Mouse (Mus musculus) layer of hippocampus, postnatal 14 days (tissue): ENCODE results near the gene Lilrb4a. TPM values are rescaled to one million over a fixed set of nuclear protein-coding genes. Genes with fewer than 3 reads are reported as not detected.
"Not testable (repeated sequence)": the region's sequence is repeated elsewhere in the genome, so short reads cannot be mapped to it uniquely, and the experiment has no call there.

Source experiments
- DNase-seq, 2 experiments: peaks; one replicate each; pipeline ENCODE4 v3.0.0; 2021 to 2022; ENCODE audit warnings: low spot score in 2 of 2, mixed read lengths in 1 of 2
- long read RNA-seq, 2 experiments: library from polyadenylated mRNA; stranded (forward); transcript quantifications; one replicate each; pipeline ENCODE4 v2.0.0; 2021
- total RNA-seq, 2 experiments: library from RNA; stranded (reverse); gene quantifications; 2 replicates each; pipeline ENCODE4 v1.2.3; 2021

The Lilrb4a gene
- total RNA-seq = not detected
- long read RNA-seq, experiment 1 = 0 reads
- long read RNA-seq, experiment 2, partial matches to known transcripts = 0 of 1 reads
- long read RNA-seq, experiment 2, other reads (novel, unspliced or antisense) = 1 of 1 reads

DNA sequence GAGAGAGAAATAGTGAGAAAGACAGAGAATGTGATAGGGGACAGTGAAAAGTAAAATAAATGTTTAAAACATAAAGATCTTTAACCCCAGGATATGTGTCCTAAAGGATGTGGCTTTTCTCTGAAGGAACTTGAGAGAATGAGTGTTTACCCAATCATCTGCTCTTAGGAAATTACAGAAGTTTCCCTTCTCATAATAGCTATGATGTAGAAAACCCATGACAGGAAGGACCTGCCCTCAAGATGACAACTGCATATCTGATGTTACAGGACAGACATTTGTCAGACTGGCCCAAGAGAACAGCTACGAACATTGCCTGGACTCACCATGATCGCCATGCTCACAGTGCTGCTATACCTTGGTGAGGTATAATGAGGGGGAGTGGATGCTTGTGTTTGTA lies at the start of gene Lilrb4a:
Gene Lilrb4a (plus strand): TSS at position 266 of the 400 bp plus-strand sequence.
- not testable (repeated sequence) for DNase-seq

DNA sequence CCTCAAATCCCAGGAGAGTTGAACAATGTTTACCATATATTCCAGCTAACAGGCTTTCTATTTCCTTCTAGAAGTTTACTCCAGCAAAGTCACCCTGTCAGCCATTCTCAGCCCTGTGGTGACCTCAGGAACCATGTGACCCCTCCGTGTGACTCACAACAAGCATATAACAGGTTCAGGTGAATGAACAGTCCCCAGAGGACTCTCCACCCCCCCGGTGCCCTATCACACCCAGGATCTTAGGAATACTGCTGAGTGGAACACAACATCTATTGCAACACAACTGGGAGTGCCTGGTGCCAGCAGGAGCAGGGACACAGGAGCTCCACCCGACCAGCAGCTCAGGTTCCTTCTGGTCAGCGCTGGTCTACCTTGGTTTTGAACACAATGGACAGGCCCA lies 39.1 kb upstream of the Lilrb4a start:
- DNase-seq = no peak

DNA sequence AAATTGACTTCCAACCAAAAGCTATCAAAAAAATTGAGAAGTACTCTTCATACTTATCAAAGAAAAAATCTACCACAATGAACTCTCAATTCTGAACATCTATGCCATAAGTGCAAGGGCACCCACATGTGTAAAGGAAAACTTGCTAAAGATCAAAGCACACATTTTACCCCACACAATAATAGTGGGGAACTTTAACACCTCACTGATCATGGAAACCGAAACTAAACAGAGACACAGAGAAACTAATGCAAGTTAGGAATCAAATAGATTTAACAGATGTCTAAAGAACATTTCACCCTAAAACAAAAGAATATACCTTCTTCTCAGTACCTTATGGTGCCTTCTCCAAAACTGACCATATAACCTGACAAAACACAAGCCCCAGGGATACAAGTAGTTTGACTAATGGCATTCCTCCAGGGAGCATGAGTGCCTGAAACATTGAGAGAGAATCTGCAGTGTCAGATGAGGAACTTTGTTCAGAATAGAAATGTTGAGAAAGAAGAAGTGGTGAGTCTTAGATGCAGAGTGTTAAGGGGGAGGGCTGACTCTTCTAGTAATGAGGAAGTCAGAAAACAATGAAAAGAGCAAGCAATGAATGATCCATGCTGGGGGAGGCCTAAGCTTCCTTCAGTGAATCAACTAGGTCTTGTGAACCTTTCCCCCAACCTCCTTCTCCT lies 37.0 kb upstream of the Lilrb4a start:
- DNase-seq = peak in 1 of 2 experiments; percentile 10

DNA sequence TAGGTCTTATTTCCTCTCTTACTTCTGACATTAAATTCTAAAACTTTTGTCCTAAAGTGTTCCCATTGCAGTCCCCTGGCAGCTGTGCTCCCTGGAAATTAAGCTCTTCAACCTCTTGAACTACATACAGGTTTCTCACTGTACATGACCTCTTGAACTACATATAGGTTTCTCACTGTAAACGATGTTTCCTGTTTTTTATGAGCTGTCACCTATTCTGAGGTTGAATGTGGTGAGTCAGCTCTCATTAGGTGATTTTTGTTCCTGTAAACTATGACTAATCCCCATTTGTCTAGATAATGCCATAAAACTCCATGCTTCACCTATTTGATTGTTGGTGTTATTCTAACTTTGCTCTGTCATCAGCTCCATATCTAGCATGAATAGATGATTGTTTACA lies 36.4 kb upstream of the Lilrb4a start:
- DNase-seq = no peak

DNA sequence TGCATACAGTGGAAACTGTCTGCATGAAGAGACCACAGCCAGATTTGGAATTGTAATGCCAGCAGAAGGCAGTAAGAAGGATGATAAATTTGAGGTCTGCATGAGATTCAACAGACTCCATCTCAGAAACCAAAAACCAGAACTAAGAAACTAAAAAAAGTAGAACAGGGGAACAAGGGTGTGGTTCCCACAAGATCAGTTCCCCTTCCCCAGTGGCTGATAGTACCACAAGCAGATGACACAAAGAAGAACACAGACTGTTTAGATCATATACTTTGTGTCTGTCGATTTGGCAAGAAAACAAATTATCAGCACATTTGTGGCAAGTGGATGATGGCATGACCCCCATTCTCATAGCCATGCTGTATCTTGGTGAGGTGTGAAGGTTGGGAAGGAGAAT lies 35.0 kb upstream of the Lilrb4a start:
- DNase-seq = no peak

DNA sequence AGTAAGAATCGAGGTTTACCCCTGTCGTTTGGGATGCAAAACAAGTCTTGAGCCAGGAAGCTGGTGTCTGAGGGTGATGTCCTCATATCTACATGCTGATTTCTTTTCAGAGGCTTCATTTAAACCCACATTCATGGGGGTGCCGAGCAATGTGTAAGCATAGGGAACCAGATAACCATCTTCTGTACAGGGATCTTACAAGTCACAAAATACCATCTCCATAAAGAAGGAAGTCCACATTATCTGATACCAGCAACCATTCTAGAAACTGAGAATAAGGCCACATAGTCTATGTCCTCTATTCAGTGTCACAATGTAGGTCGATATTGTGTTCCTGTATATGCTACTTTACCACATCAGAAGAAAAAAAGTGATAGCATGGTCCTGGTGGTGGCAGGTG lies 34.4 kb upstream of the Lilrb4a start:
- no peak for DNase-seq

DNA sequence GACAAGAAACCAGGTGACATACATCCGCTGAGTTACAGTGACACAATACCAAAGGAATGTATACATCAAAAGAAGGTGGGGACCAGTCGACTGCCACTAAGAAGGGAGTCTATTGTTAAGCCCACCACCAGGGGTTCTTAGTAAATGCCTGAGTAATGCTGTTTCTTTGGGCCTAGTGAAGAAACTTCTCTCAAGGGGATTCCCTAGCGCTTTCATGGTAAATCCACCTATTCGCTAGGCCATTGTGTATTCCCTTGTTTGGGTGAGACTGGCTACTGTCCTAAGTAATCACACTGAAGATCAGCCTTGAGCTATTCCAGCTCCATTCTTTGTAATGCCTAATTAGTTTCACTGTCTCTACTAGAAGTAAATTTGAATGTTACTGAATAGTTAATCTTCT lies 27.0 kb upstream of the Lilrb4a start:
- not testable (repeated sequence) for DNase-seq

DNA sequence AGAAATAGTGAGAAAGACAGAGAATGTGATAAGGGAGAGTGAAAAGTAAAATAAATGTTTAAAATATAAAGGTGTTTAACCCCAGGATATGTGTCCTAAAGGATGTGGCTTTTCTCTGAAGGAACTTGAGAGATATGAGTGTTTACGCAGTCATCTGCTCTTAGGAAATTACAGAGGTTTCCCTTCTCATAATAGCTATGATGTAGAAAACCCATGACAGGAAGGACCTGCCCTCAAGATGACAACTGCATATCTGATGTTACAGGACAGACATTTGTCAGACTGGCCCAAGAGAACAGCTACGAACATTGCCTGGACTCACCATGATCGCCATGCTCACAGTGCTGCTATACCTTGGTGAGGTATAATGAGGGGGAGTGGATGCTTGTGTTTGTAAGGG lies 10.4 kb upstream of the Lilrb4a start, which contains the start of the genes Gm49339 and Lilr4b:
Gene Gm49339 (plus strand): TSS at position 216 of the 400 bp plus-strand sequence.
Gene Lilr4b (plus strand): TSS at position 236 of the 400 bp plus-strand sequence.
- not testable (repeated sequence) for DNase-seq

DNA sequence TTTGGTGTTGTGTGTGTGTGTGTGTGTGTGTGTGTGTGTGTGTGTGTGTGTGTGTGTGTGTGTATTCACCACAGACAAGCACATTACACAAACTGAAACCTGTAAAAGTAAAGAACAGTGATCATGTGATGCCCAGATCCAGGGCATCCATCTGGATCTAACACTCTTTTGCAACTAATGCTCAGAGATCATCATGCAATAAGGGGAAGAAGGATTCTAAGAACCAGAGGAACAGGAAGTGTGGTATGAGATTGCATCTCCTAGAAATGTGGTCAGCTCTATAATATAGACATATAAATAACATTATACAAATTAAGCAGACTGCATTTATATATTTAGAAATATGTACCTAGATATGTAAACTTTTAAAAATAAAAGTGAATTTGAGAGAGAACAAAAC lies 29.3 kb downstream of the Lilrb4a start:
- no peak for DNase-seq

DNA sequence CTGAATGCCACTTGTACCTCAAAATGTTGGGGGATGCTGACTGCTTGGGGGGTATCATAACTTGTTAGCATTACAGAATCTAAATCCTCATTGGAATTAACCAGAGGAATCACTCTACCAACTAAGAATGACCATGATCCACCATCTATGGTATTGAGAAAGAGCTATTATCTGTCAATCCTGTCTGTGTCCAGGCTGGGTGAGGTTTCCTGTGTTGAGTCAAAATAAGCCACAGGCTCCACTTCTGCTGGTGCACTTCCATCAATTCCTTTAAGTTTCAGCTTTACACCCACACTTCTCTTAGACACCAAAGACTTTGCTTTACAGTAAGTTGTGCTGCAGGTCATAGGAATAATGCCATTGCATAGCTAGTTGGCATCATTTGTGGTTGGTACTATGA lies 30.7 kb downstream of the Lilrb4a start:
- no peak for DNase-seq

DNA sequence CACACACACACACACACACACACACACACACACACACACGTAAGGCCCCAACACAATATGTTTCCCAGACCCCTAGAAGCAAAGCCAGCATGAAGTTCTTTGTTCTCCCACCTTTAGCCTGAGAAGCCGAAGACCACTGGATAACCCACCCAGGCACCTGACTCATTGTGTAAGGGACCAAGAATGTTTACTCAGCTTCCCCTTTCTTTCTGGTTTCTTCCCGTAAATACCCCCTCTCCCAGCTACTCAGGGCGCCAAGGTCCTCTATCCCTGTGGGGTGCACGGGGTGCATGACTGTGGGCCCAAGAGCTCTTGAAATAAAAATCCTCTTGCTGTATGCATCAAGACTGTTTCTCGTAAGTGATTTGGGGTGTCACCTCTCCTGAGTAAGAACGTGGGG lies 35.3 kb downstream of the Lilrb4a start:
- no peak for DNase-seq

DNA sequence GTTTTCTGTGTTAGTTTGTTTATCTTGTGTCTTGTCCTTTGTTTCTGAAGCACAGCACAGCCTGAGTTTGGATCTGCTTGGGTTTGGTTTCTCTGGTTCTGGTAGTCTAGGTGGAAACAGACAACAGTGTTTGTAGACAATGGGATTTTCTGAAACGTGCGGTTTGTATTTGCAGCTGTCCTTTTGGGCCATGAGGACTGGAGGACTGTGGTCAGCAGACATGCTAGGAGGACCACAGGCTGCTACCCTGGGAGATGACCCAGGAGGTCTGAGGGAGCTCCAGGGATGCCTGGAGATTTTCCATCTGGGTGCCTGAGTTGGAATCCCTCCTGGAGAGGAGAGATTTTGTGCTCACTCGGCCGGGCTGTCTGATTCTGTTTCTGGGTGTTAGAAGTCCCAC lies 35.9 kb downstream of the Lilrb4a start:
- DNase-seq = no peak

DNA sequence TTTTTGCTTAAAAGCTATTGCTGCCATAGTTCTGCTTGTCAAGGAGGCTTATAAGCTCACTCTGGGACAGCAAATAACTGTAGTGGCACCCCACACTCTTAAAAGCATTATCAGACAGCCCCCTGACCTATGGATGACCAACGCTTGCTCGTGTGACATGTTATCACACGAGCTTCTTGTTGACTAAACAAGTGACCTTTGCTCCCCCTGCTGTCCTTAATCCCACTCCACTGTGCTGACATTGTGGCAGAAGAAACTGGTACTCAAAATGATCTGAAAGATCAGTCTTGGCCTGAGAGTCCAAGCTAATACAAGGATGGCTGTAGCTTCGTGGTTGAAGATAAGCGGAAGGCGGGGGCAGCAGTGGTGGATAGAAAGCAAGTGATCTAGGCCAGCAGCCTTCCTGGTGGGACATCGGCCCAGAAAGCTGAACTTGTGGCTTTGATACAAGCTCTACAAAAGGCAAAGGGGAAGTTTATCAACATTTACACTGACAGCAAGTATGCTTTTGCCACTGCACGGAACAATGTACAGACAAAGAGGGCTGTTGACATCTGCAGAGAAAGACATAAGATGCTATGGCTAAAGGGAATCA lies 38.2 kb downstream of the Lilrb4a start:
- DNase-seq = no peak

DNA sequence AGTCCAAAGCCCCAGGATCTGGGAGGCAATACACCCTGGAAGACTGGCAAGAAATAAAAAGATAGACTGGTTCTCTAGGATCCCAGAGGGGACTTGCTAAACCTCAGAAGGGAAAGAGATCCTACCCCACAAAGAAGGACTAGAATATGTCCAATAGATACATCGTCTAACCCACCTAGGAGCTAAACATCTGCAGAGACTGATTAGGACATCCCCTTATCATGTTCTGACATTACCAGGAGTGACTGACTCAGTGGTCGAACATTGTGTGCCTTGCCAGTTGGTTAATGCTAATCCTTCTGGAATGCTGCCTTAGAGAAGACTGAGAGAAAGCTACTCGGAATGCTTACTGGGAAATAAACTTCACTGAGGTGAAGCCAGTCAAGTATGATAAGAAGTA lies 38.7 kb downstream of the Lilrb4a start:
- no peak for DNase-seq

DNA sequence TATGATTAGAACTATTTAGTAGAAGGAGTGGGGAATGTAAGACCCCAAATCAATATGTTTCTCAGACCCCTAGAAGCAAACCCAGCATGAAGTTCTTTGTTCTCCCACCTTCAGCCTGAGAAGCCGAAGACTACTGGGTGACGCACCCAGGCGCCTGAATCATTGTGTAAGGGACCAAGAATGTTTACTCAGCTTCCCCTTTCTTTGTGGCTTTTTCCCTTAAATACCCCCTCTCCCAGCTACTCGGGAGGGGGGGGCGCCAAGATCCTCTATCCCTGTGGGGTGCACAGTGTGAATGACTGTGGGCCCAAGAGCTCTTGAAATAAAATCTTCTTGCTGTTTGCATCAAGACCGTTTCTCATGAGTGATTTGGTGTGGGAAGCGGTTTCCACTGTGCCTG lies 40.1 kb downstream of the Lilrb4a start:
- DNase-seq = no peak

Other genes with a start within 250 kb of the Lilrb4a start
- gene Gm49339, start 10.3 kb upstream of the Lilrb4a start, total RNA-seq = under 1 TPM in 1 of 2 experiments, not detected in 1; 0.28 TPM
- under 1 TPM in 1 of 2 experiments, not detected in 1; 0.25 TPM for gene Lilr4b, start 10.3 kb upstream of the Lilrb4a start, total RNA-seq
- not detected for gene Fam162b, start 99.6 kb downstream of the Lilrb4a start, total RNA-seq
- gene Gprc6a, start 140.5 kb downstream of the Lilrb4a start, total RNA-seq = not detected
- not detected for gene Rfx6, start 186.8 kb downstream of the Lilrb4a start, total RNA-seq